Mouse (Mus musculus): Measurements from ENCODE around the gene Chrng. TPM values are rescaled to one million over a fixed set of nuclear protein-coding genes. Genes with fewer than 3 reads are reported as not detected.

Chrng gene
- total and polyA plus RNA-seq, 3 experiments, result 0.04 TPM; not detected in 2

DNA sequence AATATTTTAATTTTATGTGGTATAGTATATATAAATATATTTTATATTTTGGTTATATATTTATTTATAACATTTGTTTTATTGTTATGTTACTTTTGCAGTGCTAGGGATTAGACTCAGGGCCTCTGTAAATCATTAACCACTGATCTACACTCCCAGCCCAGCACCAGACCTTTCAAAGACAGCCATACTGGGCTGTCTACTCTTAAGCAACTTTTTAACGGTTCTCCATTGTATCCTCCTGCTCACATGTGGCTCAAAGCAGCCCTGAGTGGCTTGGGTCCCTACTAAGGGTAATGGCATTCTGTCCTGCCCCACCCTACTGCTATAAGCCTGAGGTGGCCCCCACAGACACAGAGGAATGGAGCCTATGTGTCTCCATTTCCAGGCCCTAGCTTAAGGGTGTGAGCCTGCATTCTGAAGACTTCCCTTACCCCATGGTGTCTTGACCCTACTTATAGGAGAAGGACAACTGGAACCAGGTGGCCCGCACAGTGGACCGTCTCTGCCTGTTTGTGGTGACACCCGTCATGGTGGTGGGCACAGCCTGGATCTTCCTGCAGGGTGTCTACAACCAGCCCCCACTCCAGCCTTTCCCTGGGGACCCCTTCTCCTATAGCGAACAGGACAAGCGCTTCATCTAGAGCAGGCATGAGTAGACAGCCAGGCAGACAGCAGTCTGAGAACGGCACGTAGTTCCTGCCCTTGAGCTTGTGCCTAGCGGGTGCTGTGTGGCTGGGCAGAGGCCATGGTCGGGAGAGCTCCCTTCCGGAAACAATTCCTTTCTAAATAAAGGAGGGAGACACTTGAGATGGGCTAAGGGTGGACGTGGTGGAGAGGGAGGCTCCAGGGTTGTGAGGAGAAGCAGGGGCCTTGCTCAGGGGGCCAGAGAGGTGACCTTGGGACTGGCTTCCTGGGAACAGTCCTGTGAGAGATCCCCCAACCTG is 6.1 kb upstream of the Chrng start:
- dilution Hi-C loops (cut with MboI; ENCODE audit: extremely low pct_ligation_motif_present, extremely low pct_unique_long_range_greater_than_20kb, low sequenced_read_pairs), result no loop called here
- Histone ChIP-seq H3K27ac (ENCODE audit: insufficient read depth, low read depth) (no peak overlapping the region), H3K79me2 (replicated peaks; ENCODE audit: control insufficient read depth, extremely low read depth, insufficient read depth, poor library complexity, severe bottlenecking) (no peaks in the 10 kb centered on the region), H3K27me3 (replicated peaks) (peaks cover 35% of the 10 kb centered on the region), H3K9me3 (replicated peaks; ENCODE audit: low read length) (peaks cover 3% of the 10 kb centered on the region), H3K4me1 (ENCODE audit: control insufficient read depth in 1 of 2, insufficient read depth in 2 of 2) (peaks cover 2 to 3% of the 10 kb centered on the region in 2 experiments; a peak in 2 of 4 replicates), H3K36me3 (replicated peaks in 1 of 2; ENCODE audit: control insufficient read depth in 1 of 2, insufficient read depth in 1 of 2, low read length in 1 of 2) (no peaks in the 10 kb centered on the region), H3K4me3 (replicated peaks in 1 of 3; ENCODE audit: low read depth in 2 of 3, low read length in 2 of 3, poor library complexity in 1 of 3) (no peak overlapping the region), H3K4me2 (ENCODE audit: insufficient read depth, low read depth, poor library complexity, severe bottlenecking) (no peak overlapping the region), H3K9ac (ENCODE audit: insufficient read depth, low read depth) (no peak overlapping the region)
- no peak for DNase-seq (ENCODE audit: extremely low read depth)
- in situ Hi-C loops (cut with MboI; ENCODE audit: low pct_ligation_motif_present, low pct_unique_long_range_greater_than_20kb, low sequenced_read_pairs), result no loop called here
- TF ChIP-seq ZC3H11A (IDR thresholded peaks at IDR 0.05; ENCODE audit: low read depth, low read length), result no peak
- TF ChIP-seq HCFC1 (IDR thresholded peaks at IDR 0.05; ENCODE audit: low read depth, low read length), result no peak
- TF ChIP-seq BHLHE40 (IDR thresholded peaks at IDR 0.05; ENCODE audit: low read depth, low read length), result no peak
- TF ChIP-seq ZMIZ1 (IDR thresholded peaks at IDR 0.05; ENCODE audit: low read depth, low read length), result no peak
- no peak for TF ChIP-seq POLR2A (IDR thresholded peaks at IDR 0.05; ENCODE audit: low read depth, low read length)
- no peak for TF ChIP-seq SIN3A (IDR thresholded peaks at IDR 0.05; ENCODE audit: low read length)
- TF ChIP-seq ELF1 (IDR thresholded peaks at IDR 0.05; ENCODE audit: low read depth, low read length), result no peak
- TF ChIP-seq MEF2A (IDR thresholded peaks at IDR 0.05; ENCODE audit: borderline replicate concordance, low read depth, low read length), result no peak
- TF ChIP-seq USF1 (IDR thresholded peaks at IDR 0.05; ENCODE audit: low read depth, low read length), result no peak
- TF ChIP-seq MYC (IDR thresholded peaks at IDR 0.05; ENCODE audit: low read depth, low read length), result no peak
- no peak for TF ChIP-seq IRF4 (IDR thresholded peaks at IDR 0.05; ENCODE audit: low read depth, low read length)
- TF ChIP-seq PAX5 (IDR thresholded peaks at IDR 0.05; ENCODE audit: low read length), result no peak
- TF ChIP-seq EP300 (IDR thresholded peaks at IDR 0.05; ENCODE audit: low read length), result no peak
- TF ChIP-seq USF2 (conservative IDR thresholded peaks at IDR 0.05; ENCODE audit: low read depth, low read length), result no peak
- no peak for TF ChIP-seq MAX (IDR thresholded peaks at IDR 0.05; ENCODE audit: low read length)
- TF ChIP-seq POLR2AphosphoS2 (IDR thresholded peaks at IDR 0.05; ENCODE audit: low read depth, low read length), result no peak
- no peak for TF ChIP-seq RAD21 (IDR thresholded peaks at IDR 0.05; ENCODE audit: low read depth, low read length)
- TF ChIP-seq JUN (IDR thresholded peaks at IDR 0.05; ENCODE audit: insufficient read depth, low read depth, low read length), result no peak
- TF ChIP-seq MXI1 (IDR thresholded peaks at IDR 0.05; ENCODE audit: low read depth, low read length), result no peak
- no peak for TF ChIP-seq MAZ (IDR thresholded peaks at IDR 0.05; ENCODE audit: low read depth, low read length)

DNA sequence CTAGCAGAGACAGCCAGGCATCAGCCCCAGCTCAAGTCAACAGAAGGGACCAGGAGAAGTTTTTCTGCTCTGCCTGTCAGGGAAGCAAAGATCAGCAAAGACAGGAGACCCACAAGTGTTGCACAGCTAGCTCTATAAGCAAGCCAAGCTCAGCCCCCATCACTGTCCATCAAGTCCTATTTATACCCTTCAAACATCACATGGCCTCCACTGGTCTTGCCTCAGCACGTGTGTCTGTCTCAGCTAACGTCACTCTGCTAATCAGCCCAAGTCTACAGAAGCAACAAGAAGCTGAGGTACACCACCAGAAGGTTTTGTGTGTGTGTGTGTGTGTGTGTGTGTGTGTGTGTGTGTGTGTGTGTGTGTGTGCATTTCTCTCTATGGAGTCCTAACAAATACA is 3.6 kb upstream of the Chrng start:
- H3K4me3 ChIP-seq (replicated peaks in 1 of 3; ENCODE audit: low read depth in 2 of 3, low read length in 2 of 3, poor library complexity in 1 of 3), result no peak overlapping the region
- H3K4me2 ChIP-seq (ENCODE audit: insufficient read depth, low read depth, poor library complexity, severe bottlenecking), result no peak overlapping the region
- TF ChIP-seq HCFC1 (IDR thresholded peaks at IDR 0.05; ENCODE audit: low read depth, low read length) (no peak), CHD2 (IDR thresholded peaks at IDR 0.05; ENCODE audit: low read length) (no peak), USF2 (conservative IDR thresholded peaks at IDR 0.05; ENCODE audit: low read depth, low read length) (no peak), GABPA (IDR thresholded peaks at IDR 0.05; ENCODE audit: insufficient replicate concordance, low read depth, low read length) (no peak), TCF12 (IDR thresholded peaks at IDR 0.05; ENCODE audit: low read depth, low read length) (no peak), CHD1 (IDR thresholded peaks at IDR 0.05; ENCODE audit: low read depth, low read length) (no peak), IRF4 (IDR thresholded peaks at IDR 0.05; ENCODE audit: low read depth, low read length) (no peak), MAFK (IDR thresholded peaks at IDR 0.05; ENCODE audit: insufficient replicate concordance, low read length) (no peak), TBP (conservative IDR thresholded peaks at IDR 0.05; ENCODE audit: low read depth, low read length) (no peak), MXI1 (IDR thresholded peaks at IDR 0.05; ENCODE audit: low read depth, low read length) (no peak), RCOR1 (conservative IDR thresholded peaks at IDR 0.05; ENCODE audit: low read depth, low read length) (no peak), BHLHE40 (IDR thresholded peaks at IDR 0.05; ENCODE audit: low read depth, low read length) (no peak), RAD21 (IDR thresholded peaks at IDR 0.05; ENCODE audit: low read depth, low read length) (no peak), ETS1 (conservative IDR thresholded peaks at IDR 0.05; ENCODE audit: low read depth, low read length) (no peak), E2F4 (IDR thresholded peaks at IDR 0.05; ENCODE audit: insufficient replicate concordance, low read depth, low read length) (no peak), MAZ (IDR thresholded peaks at IDR 0.05; ENCODE audit: low read depth, low read length) (no peak)
- H3K36me3 ChIP-seq (replicated peaks in 1 of 2; ENCODE audit: control insufficient read depth in 1 of 2, insufficient read depth in 1 of 2, low read length in 1 of 2), result no peaks in the 10 kb centered on the region
- H3K27me3 ChIP-seq (replicated peaks), result peaks cover 18% of the 10 kb centered on the region
- H3K79me2 ChIP-seq (replicated peaks; ENCODE audit: control insufficient read depth, extremely low read depth, insufficient read depth, poor library complexity, severe bottlenecking), result no peaks in the 10 kb centered on the region
- H3K9ac ChIP-seq (ENCODE audit: insufficient read depth, low read depth), result no peak overlapping the region
- dilution Hi-C loops (cut with MboI; ENCODE audit: extremely low pct_ligation_motif_present, extremely low pct_unique_long_range_greater_than_20kb, low sequenced_read_pairs), result no loop called here
- H3K9me3 ChIP-seq (replicated peaks; ENCODE audit: low read length), result peaks cover 3% of the 10 kb centered on the region
- in situ Hi-C loops (cut with MboI; ENCODE audit: low pct_ligation_motif_present, low pct_unique_long_range_greater_than_20kb, low sequenced_read_pairs), result no loop called here
- peaks cover 0 to 3% of the 10 kb centered on the region in 2 experiments; a peak in 1 of 4 replicates for H3K4me1 ChIP-seq (ENCODE audit: control insufficient read depth in 1 of 2, insufficient read depth in 2 of 2)
- no peak overlapping the region for H3K27ac ChIP-seq (ENCODE audit: insufficient read depth, low read depth)
- DNase-seq (ENCODE audit: extremely low read depth), result no peak
